Mouse (Mus musculus) E14TG2a.4 (cell line): ENCODE measurements around the gene Helt.

Source experiments
- CTCF ChIP-seq: conservative IDR thresholded peaks from 2 replicates; pipeline ENCODE4 v1.5.1; 2014; ENCODE audit warnings: low read length
- NANOG ChIP-seq: IDR thresholded peaks from 2 replicates; pipeline ENCODE4 v1.6.1; 2014; ENCODE audit warnings: borderline replicate concordance, low read length, mixed read lengths
- POU5F1 ChIP-seq: IDR thresholded peaks from 2 replicates; pipeline ENCODE4 v1.6.1; 2014; ENCODE audit warnings: low read length, borderline replicate concordance

DNA sequence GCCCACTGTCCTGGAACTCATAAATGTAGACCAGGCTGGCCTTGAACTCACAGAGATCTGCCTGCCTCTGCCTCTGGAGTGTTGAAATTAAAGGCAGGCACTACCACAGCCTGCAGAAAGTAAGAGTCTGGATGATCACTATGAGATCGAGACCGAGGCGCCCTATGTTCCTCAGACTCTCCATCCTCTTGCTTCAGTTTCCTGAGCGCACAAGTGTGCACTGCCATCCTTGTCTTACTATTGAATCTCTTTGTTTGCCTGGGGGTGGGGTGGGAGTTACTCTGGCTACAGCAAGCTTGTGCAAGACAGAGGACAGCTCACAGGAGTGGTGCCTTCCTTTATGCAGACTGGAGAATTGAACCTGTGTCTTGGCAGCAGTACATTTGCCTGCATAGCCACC is 27.9 kb upstream of the Helt start:
- no peak for TF ChIP-seq CTCF
- TF ChIP-seq POU5F1 = no peak
- TF ChIP-seq NANOG = no peak
